In genomic region chrX:101285953-101286670, GRCm38 (mm10) we compare ENCODE assay signal across 14 mouse cellular contexts. TPM values are rescaled to one million over a fixed set of nuclear protein-coding genes. Genes with fewer than 3 reads are reported as not detected.
DNase-seq lines count a peak whose midpoint lies in the region; ATAC-seq lines count a peak whose summit lies in the region.
"Had no signal": no experiment of that assay in that cellular context is flagged by ENCODE, and none has a peak within 500 bp of the region (broad histone marks: within the 10 kb centered on the region; RNA-seq: fewer than 3 reads in every experiment).

No protein-coding gene starts in this region.

- no peaks in the 10 kb centered on the region for H3K4me1 ChIP-seq in limb, embryonic 15.5 days
- no peaks in the 10 kb centered on the region for H3K4me1 ChIP-seq in limb, embryonic 10.5 days
- H3K4me1 ChIP-seq in midbrain, embryonic 12.5 days, result no peaks in the 10 kb centered on the region
- H3K4me1 ChIP-seq in midbrain, embryonic 11.5 days (ENCODE audit: control insufficient read depth, insufficient read depth, low read length), result no peaks in the 10 kb centered on the region
- peaks cover 48% of the 10 kb centered on the region for H3K4me1 ChIP-seq in liver, embryonic 15.5 days (replicated peaks)
- H3K4me1 ChIP-seq in liver, embryonic 16.5 days (ENCODE audit: control insufficient read depth, low read depth, low read length), result peaks cover 41% of the 10 kb centered on the region
- H3K4me1 ChIP-seq: embryonic facial prominence, embryonic 13.5 days; forebrain, embryonic 12.5 days; hindbrain, embryonic 12.5 days had no signal

- no peak overlapping the region for H3K9ac ChIP-seq in limb, embryonic 15.5 days
- no peak overlapping the region for H3K9ac ChIP-seq in midbrain, embryonic 12.5 days (replicated peaks)
- no peak overlapping the region for H3K9ac ChIP-seq in midbrain, embryonic 11.5 days (ENCODE audit: low read length)
- H3K9ac ChIP-seq in liver, embryonic 15.5 days, result no peak overlapping the region
- H3K9ac ChIP-seq in liver, embryonic 16.5 days (ENCODE audit: low read depth, low read length), result peak overlapping the region; percentile 10; the same call in 1 of the 2 replicates
- H3K9ac ChIP-seq: embryonic facial prominence, embryonic 13.5 days; forebrain, embryonic 12.5 days; heart, embryonic 13.5 days; hindbrain, embryonic 12.5 days had no signal

- H3K4me2 ChIP-seq in limb, embryonic 15.5 days, result no peak overlapping the region
- H3K4me2 ChIP-seq in midbrain, embryonic 12.5 days (replicated peaks), result no peak overlapping the region
- H3K4me2 ChIP-seq in midbrain, embryonic 11.5 days, result no peak overlapping the region
- no peak overlapping the region for H3K4me2 ChIP-seq in liver, embryonic 15.5 days
- H3K4me2 ChIP-seq in liver, embryonic 16.5 days (ENCODE audit: low read depth, low read length), result no peak overlapping the region
- H3K4me2 ChIP-seq: embryonic facial prominence, embryonic 13.5 days; forebrain, embryonic 12.5 days; heart, embryonic 13.5 days; hindbrain, embryonic 12.5 days had no signal

- ATAC-seq in limb, embryonic 15.5 days (ENCODE audit: insufficient number of reproducible peaks, low FRiP score, low TSS enrichment, low read depth), result 0 out of 2 replicates have a peak, but pooled peaks have one; percentile 12
- 0 out of 2 replicates have a peak, but pooled peaks have one; percentile 9 for ATAC-seq in midbrain, embryonic 12.5 days (ENCODE audit: low FRiP score, low read depth)
- ATAC-seq in midbrain, embryonic 11.5 days (ENCODE audit: low FRiP score), result no peak
- no peak for ATAC-seq in liver, embryonic 15.5 days (ENCODE audit: insufficient read depth)
- ATAC-seq in liver, embryonic 16.5 days (ENCODE audit: low read depth), result no peak

- no peak overlapping the region for H3K4me3 ChIP-seq in limb, embryonic 15.5 days
- no peak overlapping the region for H3K4me3 ChIP-seq in limb, embryonic 10.5 days
- H3K4me3 ChIP-seq in midbrain, embryonic 12.5 days, result no peak overlapping the region
- no peak overlapping the region for H3K4me3 ChIP-seq in midbrain, embryonic 11.5 days (ENCODE audit: low read depth, low read length)
- no peak overlapping the region for H3K4me3 ChIP-seq in liver, embryonic 15.5 days (replicated peaks)
- no peak overlapping the region for H3K4me3 ChIP-seq in liver, embryonic 16.5 days (ENCODE audit: low read depth, low read length)
- H3K4me3 ChIP-seq: embryonic facial prominence, embryonic 13.5 days; forebrain, embryonic 12.5 days; gastrocnemius, adult 2 months; heart, embryonic 13.5 days; hindbrain, embryonic 12.5 days had no signal

- no peaks in the 10 kb centered on the region for H3K9me3 ChIP-seq in limb, embryonic 15.5 days
- H3K9me3 ChIP-seq in limb, embryonic 10.5 days (replicated peaks), result no peaks in the 10 kb centered on the region
- no peaks in the 10 kb centered on the region for H3K9me3 ChIP-seq in midbrain, embryonic 12.5 days
- H3K9me3 ChIP-seq in midbrain, embryonic 11.5 days (ENCODE audit: control insufficient read depth, low read length), result no peaks in the 10 kb centered on the region
- no peaks in the 10 kb centered on the region for H3K9me3 ChIP-seq in liver, embryonic 15.5 days (replicated peaks)
- H3K9me3 ChIP-seq in liver, embryonic 16.5 days (replicated peaks; ENCODE audit: control insufficient read depth, low read length), result no peaks in the 10 kb centered on the region
- H3K9me3 ChIP-seq: embryonic facial prominence, embryonic 13.5 days; forebrain, embryonic 12.5 days; heart, embryonic 13.5 days; hindbrain, embryonic 12.5 days had no signal

- WGBS in limb, embryonic 15.5 days, result 86% methylated on average over 14 of the region's 14 CpGs
- WGBS in limb, embryonic 10.5 days, result 94% methylated on average over 14 of the region's 14 CpGs
- WGBS in midbrain, embryonic 12.5 days, result 87% methylated on average over 14 of the region's 14 CpGs
- 90% methylated on average over 14 of the region's 14 CpGs for WGBS in midbrain, embryonic 11.5 days
- WGBS in liver, embryonic 15.5 days (ENCODE audit: insufficient replicate concordance), result 84% methylated on average over 14 of the region's 14 CpGs
- WGBS in liver, embryonic 16.5 days (ENCODE audit: insufficient replicate concordance), result 82% methylated on average over 14 of the region's 14 CpGs

- H3K36me3 ChIP-seq in limb, embryonic 15.5 days, result peaks cover 76% of the 10 kb centered on the region
- peaks cover 100% of the 10 kb centered on the region for H3K36me3 ChIP-seq in limb, embryonic 10.5 days
- H3K36me3 ChIP-seq in midbrain, embryonic 12.5 days, result peaks cover 77% of the 10 kb centered on the region
- H3K36me3 ChIP-seq in midbrain, embryonic 11.5 days (ENCODE audit: control insufficient read depth, insufficient read depth, low read length), result no peaks in the 10 kb centered on the region; the same call in none of the 2 replicates
- H3K36me3 ChIP-seq in liver, embryonic 15.5 days (replicated peaks), result peaks cover 88% of the 10 kb centered on the region
- H3K36me3 ChIP-seq in liver, embryonic 16.5 days (ENCODE audit: control insufficient read depth, insufficient read depth), result peaks cover 39% of the 10 kb centered on the region

- no peak for DNase-seq in limb, embryonic 10.5 days (ENCODE audit: low spot score)
- no peak for DNase-seq in midbrain, embryonic 11.5 days (ENCODE audit: low spot score, missing footprints)
- DNase-seq: gastrocnemius, postnatal 25 days had no signal

- peaks cover under 1% of the 10 kb centered on the region; the same call in 1 of the 2 replicates for H3K27me3 ChIP-seq in limb, embryonic 15.5 days
- peaks cover 99% of the 10 kb centered on the region for H3K27me3 ChIP-seq in limb, embryonic 10.5 days (ENCODE audit: low read depth, poor library complexity, severe bottlenecking)
- H3K27me3 ChIP-seq in midbrain, embryonic 12.5 days, result no peaks in the 10 kb centered on the region
- H3K27me3 ChIP-seq in midbrain, embryonic 11.5 days (ENCODE audit: control insufficient read depth, insufficient read depth, low read length), result no peaks in the 10 kb centered on the region; the same call in 1 of the 2 replicates
- no peaks in the 10 kb centered on the region for H3K27me3 ChIP-seq in liver, embryonic 15.5 days
- no peaks in the 10 kb centered on the region; the same call in 1 of the 2 replicates for H3K27me3 ChIP-seq in liver, embryonic 16.5 days (ENCODE audit: control insufficient read depth, insufficient read depth, low read depth, low read length)
- H3K27me3 ChIP-seq: heart, embryonic 13.5 days had no signal

- H3K27ac ChIP-seq in limb, embryonic 15.5 days, result no peak overlapping the region
- H3K27ac ChIP-seq in limb, embryonic 10.5 days, result no peak overlapping the region
- no peak overlapping the region for H3K27ac ChIP-seq in midbrain, embryonic 12.5 days (replicated peaks)
- H3K27ac ChIP-seq in midbrain, embryonic 11.5 days (ENCODE audit: low read depth, low read length), result no peak overlapping the region
- H3K27ac ChIP-seq in liver, embryonic 15.5 days (replicated peaks), result peak overlapping the region; percentile 95
- peak overlapping the region; percentile 93 for H3K27ac ChIP-seq in liver, embryonic 16.5 days (ENCODE audit: low read length)
- H3K27ac ChIP-seq: embryonic facial prominence, embryonic 13.5 days; forebrain, embryonic 12.5 days; gastrocnemius, adult 2 months; heart, embryonic 13.5 days; hindbrain, embryonic 12.5 days had no signal

RNA-seq across cellular contexts. Expression of gene Med12, which starts 12.3 kb away (rescaled TPM):
- 28.7 and 30.5 TPM in 2 replicates for polyA plus RNA-seq in limb, embryonic 15.5 days (2015; fragmentation: Nextera tagmentation; extraction: Ambion mirVana)
- polyA plus RNA-seq in limb, embryonic 10.5 days (2016; fragmentation: Nextera tagmentation; extraction: Ambion mirVana), result 35.9 and 42.9 TPM in 2 replicates
- 40.0 and 40.4 TPM in 2 replicates for polyA plus RNA-seq in midbrain, embryonic 12.5 days (2016; fragmentation: Nextera tagmentation; extraction: Ambion mirVana)
- 37.9 and 39.5 TPM in 2 replicates for polyA plus RNA-seq in midbrain, embryonic 11.5 days (2014; fragmentation: Nextera tagmentation; extraction: Ambion mirVana)
- polyA plus RNA-seq in liver, embryonic 15.5 days (2015; fragmentation: Nextera tagmentation; extraction: Ambion mirVana), result 21.4 and 23.1 TPM in 2 replicates
- polyA plus RNA-seq in liver, embryonic 16.5 days (2015; fragmentation: Nextera tagmentation; extraction: Ambion mirVana), result 21.6 and 25.5 TPM in 2 replicates

RNA-seq across cellular contexts. Expression of gene Nlgn3, which starts 12.9 kb away (rescaled TPM):
- polyA plus RNA-seq in limb, embryonic 15.5 days (2015; fragmentation: Nextera tagmentation; extraction: Ambion mirVana), result 12.9 and 14.3 TPM in 2 replicates
- 1.6 and 7.8 TPM in 2 replicates for polyA plus RNA-seq in limb, embryonic 10.5 days (2016; fragmentation: Nextera tagmentation; extraction: Ambion mirVana)
- 28.3 and 34.2 TPM in 2 replicates for polyA plus RNA-seq in midbrain, embryonic 12.5 days (2016; fragmentation: Nextera tagmentation; extraction: Ambion mirVana)
- 21.7 and 24.2 TPM in 2 replicates for polyA plus RNA-seq in midbrain, embryonic 11.5 days (2014; fragmentation: Nextera tagmentation; extraction: Ambion mirVana)
- 0.06 and 0.08 TPM in 2 replicates for polyA plus RNA-seq in liver, embryonic 15.5 days (2015; fragmentation: Nextera tagmentation; extraction: Ambion mirVana)
- 0.06 and 0.11 TPM in 2 replicates for polyA plus RNA-seq in liver, embryonic 16.5 days (2015; fragmentation: Nextera tagmentation; extraction: Ambion mirVana)

RNA-seq across cellular contexts. Expression of gene Gm20489, which starts 17.3 kb away (rescaled TPM):
- not detected in 2 replicates for polyA plus RNA-seq in limb, embryonic 15.5 days (2015; fragmentation: Nextera tagmentation; extraction: Ambion mirVana)
- not detected in 2 replicates for polyA plus RNA-seq in limb, embryonic 10.5 days (2016; fragmentation: Nextera tagmentation; extraction: Ambion mirVana)
- not detected in 2 replicates for polyA plus RNA-seq in midbrain, embryonic 12.5 days (2016; fragmentation: Nextera tagmentation; extraction: Ambion mirVana)
- polyA plus RNA-seq in midbrain, embryonic 11.5 days (2014; fragmentation: Nextera tagmentation; extraction: Ambion mirVana), result not detected in 2 replicates
- polyA plus RNA-seq in liver, embryonic 15.5 days (2015; fragmentation: Nextera tagmentation; extraction: Ambion mirVana), result not detected in 2 replicates
- not detected in 2 replicates for polyA plus RNA-seq in liver, embryonic 16.5 days (2015; fragmentation: Nextera tagmentation; extraction: Ambion mirVana)
- polyA plus RNA-seq: adrenal gland, adult 2 months; embryonic facial prominence, embryonic 13.5 days; forebrain, embryonic 12.5 days; heart, embryonic 13.5 days; heart, postnatal 0 days; hindbrain, embryonic 12.5 days had no signal

RNA-seq across cellular contexts. Expression of gene Il2rg, which starts 18.1 kb away (rescaled TPM):
- 19.3 and 20.4 TPM in 2 replicates for polyA plus RNA-seq in limb, embryonic 15.5 days (2015; fragmentation: Nextera tagmentation; extraction: Ambion mirVana)
- polyA plus RNA-seq in limb, embryonic 10.5 days (2016; fragmentation: Nextera tagmentation; extraction: Ambion mirVana), result 4.8 and 4.9 TPM in 2 replicates
- polyA plus RNA-seq in midbrain, embryonic 12.5 days (2016; fragmentation: Nextera tagmentation; extraction: Ambion mirVana), result 3.1 and 4.1 TPM in 2 replicates
- polyA plus RNA-seq in midbrain, embryonic 11.5 days (2014; fragmentation: Nextera tagmentation; extraction: Ambion mirVana), result 4.1 and 4.3 TPM in 2 replicates
- polyA plus RNA-seq in liver, embryonic 15.5 days (2015; fragmentation: Nextera tagmentation; extraction: Ambion mirVana), result 9.4 and 9.6 TPM in 2 replicates
- polyA plus RNA-seq in liver, embryonic 16.5 days (2015; fragmentation: Nextera tagmentation; extraction: Ambion mirVana), result 7.3 and 8.2 TPM in 2 replicates

RNA-seq across cellular contexts. Expression of gene Gm614, which starts 22.3 kb away (rescaled TPM):
- not detected in 2 replicates for polyA plus RNA-seq in limb, embryonic 15.5 days (2015; fragmentation: Nextera tagmentation; extraction: Ambion mirVana)
- polyA plus RNA-seq in limb, embryonic 10.5 days (2016; fragmentation: Nextera tagmentation; extraction: Ambion mirVana), result not detected in 2 replicates
- not detected in 2 replicates for polyA plus RNA-seq in midbrain, embryonic 12.5 days (2016; fragmentation: Nextera tagmentation; extraction: Ambion mirVana)
- not detected in 2 replicates for polyA plus RNA-seq in midbrain, embryonic 11.5 days (2014; fragmentation: Nextera tagmentation; extraction: Ambion mirVana)
- polyA plus RNA-seq in liver, embryonic 15.5 days (2015; fragmentation: Nextera tagmentation; extraction: Ambion mirVana), result not detected in 2 replicates
- not detected in 2 replicates for polyA plus RNA-seq in liver, embryonic 16.5 days (2015; fragmentation: Nextera tagmentation; extraction: Ambion mirVana)
- polyA plus RNA-seq: adrenal gland, adult 2 months; embryonic facial prominence, embryonic 13.5 days; forebrain, embryonic 12.5 days; heart, embryonic 13.5 days; hindbrain, embryonic 12.5 days had no signal

Comparison
In these comparisons a context has a peak if more than half of its experiments do, and no peak if none do; other contexts are left out.
1. ATAC-seq: peak in limb, embryonic 15.5 days (single experiment) and midbrain, embryonic 12.5 days (single experiment); none in midbrain, embryonic 11.5 days (single experiment), liver, embryonic 15.5 days (single experiment) and liver, embryonic 16.5 days (single experiment).
2. H3K27ac ChIP-seq: peak in liver, embryonic 15.5 days (single experiment) and liver, embryonic 16.5 days (single experiment); none in limb, embryonic 15.5 days (single experiment), limb, embryonic 10.5 days (single experiment), midbrain, embryonic 12.5 days (single experiment) and midbrain, embryonic 11.5 days (single experiment).